Mouse (Mus musculus): Measurements from ENCODE around the gene Nacc1.

Gene Nacc1

DNA sequence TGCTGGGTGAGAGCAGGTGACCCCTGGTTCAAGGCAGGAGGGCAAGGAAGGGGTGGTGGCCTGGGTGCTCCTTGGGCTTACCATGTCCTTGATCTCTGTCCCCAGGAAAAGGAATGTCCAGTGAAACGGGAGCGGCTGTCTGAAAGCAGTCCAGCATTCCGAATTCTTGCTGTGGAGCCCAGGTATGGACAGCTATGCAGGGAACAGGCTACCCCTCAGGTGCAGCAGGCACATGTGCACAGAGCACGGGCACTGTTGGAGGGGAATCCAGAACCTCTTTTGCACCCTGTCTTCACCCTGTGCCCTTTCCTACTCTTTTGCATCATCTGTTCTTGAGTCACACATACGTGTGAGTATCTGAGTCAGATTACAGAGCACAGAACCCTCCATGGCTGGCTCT lies 10.6 kb upstream of the Nacc1 start:
- no peak for DNase-seq

DNA sequence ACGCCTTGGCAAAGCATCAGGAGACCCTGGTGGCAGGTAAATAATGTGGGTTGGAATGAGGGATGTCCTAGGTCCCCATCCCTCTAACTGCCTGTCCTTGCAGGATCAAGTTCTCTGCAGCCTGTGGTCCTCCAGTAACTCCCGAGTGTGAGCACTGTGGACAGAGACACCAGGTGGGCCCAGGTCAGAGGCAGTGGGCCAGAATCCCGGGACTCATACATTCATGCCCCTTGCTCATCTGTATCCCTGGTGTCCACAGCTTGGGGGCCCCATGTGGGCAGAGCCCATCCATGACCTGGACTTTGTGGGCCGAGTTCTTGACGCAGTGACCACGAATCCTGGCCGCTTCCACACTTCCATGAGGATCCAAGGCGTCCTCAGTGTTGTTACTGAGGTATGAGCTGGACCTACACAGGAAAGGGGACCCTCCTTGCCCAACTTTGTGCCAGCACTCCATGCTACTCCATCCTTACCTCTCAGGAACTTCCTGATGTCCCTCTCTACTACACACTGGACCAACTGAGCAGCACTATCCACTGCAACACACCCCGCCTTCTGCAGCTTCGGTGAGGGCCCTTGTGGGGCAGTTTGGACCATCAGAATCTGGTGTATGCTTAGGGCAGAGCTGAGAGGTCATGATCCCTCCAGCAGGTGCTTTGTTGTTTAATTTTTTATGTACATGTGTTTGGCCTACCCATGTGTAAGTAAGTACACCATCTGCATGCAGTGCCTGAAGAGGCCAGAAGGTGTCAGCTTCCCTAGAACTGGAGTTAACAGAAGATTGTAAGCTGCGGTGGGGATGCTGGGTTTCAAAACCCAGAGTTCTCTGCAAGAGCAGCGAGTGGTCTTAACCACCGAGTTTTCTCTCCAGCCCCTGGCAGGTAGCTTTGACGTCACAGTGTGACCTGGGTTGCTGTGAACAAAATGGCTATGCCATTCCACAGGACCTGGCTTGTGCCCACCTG lies 9.8 kb upstream of the Nacc1 start:
- peak in 1 of 2 experiments; percentile 57 for DNase-seq

DNA sequence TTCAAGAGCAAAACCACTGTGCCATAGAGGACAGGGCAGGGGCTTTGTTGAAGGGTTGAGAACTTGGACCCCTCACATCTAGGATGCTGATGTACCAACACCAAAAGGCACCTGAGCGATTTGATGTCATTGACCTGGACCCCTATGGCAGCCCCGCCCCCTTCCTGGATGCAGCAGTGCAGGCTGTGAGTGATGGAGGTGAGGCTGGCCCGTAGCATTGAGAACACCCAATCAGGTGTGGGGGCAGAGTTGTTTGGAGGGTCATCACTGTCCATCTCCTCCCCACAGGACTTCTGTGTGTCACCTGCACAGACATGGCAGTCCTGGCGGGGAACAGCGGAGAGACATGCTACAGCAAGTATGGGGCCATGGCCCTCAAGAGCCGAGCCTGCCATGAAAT lies 7.5 kb upstream of the Nacc1 start:
- no peak for DNase-seq

DNA sequence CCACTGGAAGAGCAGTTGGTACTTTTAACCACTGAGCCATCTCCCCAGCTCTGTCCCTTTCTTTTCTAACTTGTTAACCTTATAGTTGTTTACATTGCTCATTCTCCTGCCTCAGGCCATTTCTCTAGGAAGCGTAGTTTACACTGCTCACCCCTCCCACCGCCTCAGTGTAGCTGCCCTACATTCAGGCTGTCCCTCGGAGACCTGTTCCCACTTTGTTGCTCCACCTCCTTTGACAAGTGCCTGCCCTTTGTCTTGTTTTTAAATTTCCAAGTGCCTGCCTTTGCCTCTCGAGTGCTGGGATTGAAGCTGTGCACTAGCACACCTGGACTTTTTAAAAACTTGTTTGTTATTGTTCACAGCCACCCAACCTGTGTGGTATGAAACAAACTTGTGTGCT lies 5.7 kb upstream of the Nacc1 start:
- no peak for DNase-seq

DNA sequence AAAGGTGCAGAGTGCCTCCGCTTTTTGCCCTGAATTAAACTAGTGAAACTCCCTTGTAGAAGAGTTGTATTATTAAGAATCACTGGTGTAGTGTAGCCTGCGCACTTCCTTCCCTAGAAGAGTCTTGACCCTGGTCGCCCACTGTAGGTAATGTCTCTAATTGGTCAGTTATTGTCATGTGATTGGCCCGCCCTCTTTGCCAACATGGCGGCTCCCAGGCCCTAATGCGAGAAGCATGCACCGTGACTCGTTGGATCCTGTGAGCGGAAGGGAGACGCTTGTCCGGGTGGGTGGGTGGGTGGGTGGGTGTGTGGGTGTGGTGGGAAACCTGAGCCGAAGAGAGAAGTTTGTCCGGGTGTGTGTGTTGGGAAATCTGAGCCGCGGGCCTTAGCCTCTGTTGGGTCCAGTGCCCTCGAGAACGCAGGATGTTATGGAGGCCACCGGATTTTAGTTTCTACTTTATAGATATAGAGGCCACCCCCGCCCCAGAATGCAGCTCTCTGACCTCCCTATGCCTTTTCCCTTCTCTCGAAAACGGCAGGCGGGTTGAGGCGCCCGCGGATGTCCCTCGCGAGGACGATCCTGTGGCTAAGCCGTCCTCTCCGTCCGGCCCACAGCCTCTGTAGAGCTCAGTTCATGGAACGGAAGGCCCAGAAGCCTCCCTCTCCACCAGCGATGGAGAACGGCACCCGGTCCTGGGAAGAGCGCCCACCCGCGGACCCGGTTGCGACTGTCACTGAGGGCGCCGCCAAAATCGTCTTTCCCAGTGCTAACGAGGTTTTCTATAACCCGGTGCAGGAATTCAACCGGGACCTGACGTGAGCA lies 1.6 kb upstream of the Nacc1 start:
- peak; percentile 93 to 94 for DNase-seq

DNA sequence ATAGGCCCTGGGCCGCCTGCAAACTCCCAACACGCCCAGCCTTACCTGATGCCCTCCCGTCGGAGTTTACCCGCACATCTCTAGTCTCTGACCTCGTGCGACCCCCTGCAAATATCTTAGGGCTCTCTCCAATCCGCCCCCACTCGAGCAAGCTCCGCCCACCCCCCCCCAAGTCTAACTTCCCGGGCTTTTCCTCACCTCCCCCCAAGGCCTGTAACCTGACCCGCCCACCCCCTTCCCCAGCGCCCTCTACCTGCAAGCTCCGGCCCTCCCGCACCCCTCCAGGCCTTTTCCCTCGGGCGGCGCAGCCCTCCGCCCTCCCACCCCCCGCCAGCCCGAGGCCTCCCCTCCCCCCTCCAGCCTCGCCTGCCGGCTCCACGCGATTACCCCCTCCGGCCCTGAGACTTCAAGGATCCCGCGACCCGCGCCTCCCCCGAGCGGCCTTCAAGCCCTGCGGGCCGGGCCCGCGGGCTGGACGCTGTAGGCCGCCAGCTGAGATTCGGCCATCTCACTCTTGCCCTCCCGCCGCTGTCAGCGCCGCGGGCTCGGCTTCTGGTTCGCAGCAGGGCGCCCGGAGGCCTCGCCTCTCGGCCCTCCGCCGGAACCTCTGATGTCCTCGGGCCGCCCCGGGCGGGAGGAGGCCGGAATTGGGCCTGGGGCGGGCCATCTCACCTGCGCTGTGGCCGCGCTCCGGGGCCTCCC lies 508 bp downstream of the Nacc1 start:
- DNase-seq: peak; percentile 25 to 67

DNA sequence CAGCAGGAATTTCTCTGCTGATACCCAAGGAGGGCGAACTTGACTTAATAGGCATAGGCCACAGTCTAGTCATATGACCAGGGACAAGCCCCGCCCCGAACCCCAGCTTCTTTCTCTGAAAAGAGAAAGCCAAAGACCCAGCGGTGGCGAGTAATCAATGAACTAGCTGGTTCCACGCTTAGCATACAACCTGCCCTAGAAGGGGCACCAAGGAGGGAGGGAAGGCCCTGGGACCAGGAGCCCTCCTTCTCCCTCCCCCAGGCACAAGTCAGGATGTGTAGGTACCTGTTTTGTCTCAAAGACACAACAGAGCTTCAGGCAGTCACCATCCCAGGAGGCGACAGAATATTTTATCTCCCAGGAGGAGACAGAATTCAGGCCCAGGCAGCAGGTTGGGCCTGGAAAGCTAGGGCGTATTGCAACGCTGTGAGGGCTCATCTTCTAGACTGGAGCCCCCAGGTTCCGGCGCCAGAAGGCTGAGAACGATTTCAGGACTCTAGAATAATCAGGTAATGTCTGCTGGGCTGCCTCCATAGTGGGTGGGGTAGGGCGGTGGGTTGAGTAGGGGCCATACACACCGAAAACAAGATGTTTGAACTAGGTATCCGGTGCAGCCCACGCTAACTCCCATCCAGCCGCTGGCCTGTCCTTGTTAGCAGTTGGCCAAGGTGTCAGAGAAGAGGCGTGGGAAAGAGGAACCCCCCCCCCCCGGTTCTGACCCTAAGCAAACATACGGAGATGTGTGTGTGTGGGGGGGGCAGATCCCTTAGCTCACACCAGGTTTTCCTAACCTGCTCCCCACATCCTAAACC lies 1.3 kb downstream of the Nacc1 start, which contains the start of gene Trmt1:
Gene Trmt1 (plus strand): TSS at position 117 of the 812 bp plus-strand sequence.
- DNase-seq: peak; percentile 68 to 69

DNA sequence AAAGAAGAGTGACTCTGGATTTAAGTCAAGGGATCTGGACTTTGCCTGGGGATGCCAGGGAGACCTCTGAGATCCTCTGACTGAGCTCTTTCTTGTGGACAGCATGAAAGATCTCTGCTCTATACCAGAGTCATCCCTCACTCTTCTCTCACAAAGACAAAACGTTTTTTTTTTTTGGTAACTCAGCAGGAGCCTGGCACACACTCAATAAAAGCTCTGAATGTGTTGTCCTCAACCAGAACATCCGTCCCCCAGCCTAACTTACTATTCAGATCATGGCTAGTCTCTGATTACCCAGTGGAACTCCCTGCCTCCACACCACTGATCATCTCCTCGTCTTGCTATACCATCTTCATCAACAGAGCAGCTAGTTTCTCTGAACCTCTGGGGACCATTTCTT lies 3.1 kb downstream of the Nacc1 start:
- DNase-seq: no peak

DNA sequence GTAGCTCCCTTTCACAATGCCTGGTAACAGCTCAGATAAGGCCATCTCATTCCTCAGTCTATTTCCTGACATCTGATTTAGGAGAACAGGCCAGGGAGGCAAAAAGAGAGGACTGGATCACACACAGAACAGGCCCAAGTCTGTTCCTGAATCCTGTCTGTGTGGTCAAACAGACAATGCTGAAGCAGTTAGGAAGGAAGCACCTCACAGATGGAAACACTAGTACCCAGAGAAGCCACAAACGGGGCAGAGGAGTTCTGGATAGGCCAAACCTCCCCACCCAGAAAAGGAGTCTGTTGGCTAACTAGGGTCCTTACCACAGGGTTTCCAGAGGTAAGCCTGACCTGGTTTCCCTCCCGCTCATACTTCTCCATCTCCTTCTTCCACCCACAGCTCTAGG lies 5.4 kb downstream of the Nacc1 start:
- no peak for DNase-seq

DNA sequence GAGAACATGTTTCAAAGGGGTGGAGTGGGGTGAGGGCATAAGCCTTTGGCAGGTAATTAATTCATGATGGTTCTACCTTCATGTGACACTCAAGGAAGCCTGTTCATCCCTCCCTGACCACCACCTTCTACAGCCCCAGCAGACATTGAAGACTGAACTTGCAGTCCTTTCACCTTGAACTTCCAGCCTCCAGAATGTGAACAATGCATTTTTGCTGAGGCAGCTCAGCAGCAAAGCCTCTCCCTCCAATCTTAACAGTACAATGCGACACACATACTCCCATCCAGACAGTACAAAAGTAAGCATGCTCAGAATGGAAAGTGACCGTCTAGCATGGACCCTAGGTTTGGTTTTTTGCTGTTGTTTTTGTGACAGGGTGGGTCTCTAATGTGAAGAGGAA lies 6.2 kb downstream of the Nacc1 start:
- DNase-seq: no peak

DNA sequence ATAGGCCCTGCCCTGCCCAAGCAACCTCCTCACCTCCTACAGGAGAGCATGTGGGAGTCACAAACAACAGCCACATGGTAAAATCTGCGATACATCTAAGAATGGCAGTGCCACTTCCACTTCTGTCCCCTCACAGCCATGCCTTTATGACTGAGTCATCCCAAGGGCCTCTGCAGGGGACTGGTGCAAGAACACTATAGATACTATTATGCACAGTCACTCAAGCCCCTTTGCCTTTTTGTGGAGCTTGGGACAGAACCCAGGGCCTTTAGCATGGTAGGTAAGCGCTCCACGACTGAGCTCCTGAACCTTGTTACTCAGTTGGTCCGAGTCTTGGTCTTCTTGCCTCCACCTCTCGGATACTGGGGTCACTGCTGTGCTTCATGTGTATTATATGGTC lies 10.4 kb downstream of the Nacc1 start:
- no peak for DNase-seq

DNA sequence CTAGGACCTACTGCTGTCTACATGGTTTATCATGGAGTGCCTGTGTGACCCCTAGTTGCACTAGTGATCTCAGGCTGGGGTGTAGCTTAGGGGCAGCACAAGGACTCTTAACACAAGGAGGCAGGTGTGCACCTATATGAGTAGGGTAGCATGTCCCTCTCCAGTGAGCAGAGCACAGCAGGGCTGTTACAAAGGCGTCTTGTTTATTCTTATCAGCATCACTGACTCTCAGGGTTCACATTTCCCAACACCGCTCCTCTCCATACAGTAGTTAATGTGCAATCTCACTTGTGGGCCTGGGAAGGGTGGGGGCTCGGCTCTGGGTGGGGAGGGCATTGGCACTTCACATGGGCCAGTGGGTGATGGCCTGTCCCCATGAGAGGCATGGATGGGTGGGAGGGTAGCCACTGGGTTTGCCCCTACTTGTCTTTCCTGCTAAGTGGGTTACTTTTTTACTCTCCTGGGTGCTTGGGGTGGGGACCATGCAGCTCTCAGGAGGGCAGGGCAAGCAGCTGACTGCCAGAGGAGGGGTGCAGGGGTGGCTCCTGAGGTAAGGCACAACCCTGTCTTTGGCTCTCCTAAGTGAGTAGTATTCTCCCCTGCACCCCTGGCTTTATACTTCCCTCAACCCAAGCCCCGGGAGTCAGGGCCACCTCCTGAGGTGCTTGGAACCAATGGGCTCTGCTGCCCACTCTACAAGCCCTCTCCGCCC lies 17.2 kb downstream of the Nacc1 start:
- peak; percentile 20 to 69 for DNase-seq

DNA sequence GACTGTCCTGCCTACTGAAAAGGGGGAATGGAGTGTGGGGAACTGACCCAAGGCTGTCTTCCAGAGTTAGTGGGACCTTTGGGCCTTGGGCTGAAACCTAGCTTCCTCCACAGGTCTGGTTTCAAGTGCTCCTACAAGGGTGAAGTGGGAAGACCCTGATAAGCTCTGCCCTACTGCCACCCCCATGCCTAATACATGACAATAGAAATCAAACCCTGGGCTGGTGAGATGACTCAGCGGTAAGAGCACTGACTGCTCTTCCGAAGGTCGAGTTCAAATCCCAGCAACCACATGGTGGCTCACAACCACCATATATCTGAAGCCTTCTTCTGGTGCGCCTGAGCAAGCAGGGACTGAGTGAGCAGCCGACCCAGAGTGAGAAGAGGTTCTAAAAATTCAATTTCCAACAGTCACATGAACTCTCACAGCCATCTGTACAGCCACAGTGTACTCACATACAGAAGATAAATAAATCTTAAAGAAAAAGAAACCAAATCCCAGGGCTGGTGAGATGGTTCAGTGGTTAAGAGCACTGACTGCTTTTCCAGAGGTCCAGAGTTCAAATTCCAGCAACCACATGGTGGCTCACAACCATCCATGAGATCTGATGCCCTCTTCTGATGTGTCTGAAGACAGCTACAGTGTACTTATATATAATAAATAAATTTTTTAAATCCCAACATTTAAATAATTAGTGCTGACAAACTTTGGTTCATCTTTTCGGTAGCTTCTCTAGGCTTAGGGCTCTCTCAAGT lies 18.8 kb downstream of the Nacc1 start:
- DNase-seq: peak; percentile 44 to 56

DNA sequence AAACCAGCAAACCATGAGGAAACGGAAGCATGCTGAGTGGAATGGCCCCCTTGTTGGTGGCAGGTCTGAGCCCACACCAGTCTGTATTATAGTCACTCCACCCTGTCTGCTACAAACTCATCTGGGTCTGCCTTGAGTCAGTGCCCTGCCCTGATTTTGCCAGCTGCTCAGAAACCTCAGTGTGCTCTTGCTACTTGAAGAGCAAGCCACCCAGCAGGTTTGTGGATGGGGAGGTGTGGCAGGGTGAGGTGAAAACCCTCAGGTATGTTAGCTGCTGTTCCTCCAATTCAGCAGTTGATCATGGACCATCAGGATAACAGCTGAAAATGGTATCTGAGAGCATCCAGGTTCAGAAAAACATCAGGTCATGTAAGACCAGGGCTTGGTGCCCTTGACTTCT lies 19.6 kb downstream of the Nacc1 start:
- DNase-seq: no peak

DNA sequence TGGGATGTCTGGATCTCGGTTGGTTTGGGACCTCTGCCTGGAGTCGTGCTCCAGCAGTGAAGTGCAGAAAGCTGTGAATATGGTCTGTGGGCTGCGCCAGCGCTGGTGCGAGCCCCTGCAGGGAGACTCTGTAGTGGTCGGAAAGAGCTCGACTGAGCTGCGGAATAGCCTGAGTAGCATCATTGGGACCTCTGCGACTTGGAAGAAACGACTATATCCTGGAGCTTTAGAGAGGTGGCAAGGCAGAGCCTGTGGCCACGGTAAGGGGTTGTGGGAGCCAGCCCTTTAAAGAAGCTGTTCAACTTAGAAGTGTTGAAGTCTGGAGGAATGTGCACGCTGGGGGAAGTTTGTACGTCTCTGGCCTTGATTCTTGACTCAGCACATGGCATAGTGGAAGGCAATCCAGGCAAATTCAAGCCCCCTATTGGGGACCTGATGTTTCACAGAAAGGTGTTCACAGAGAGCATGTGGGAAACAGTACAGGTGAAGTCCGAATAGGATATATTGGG lies 22.2 kb downstream of the Nacc1 start:
- DNase-seq: no peak

DNA sequence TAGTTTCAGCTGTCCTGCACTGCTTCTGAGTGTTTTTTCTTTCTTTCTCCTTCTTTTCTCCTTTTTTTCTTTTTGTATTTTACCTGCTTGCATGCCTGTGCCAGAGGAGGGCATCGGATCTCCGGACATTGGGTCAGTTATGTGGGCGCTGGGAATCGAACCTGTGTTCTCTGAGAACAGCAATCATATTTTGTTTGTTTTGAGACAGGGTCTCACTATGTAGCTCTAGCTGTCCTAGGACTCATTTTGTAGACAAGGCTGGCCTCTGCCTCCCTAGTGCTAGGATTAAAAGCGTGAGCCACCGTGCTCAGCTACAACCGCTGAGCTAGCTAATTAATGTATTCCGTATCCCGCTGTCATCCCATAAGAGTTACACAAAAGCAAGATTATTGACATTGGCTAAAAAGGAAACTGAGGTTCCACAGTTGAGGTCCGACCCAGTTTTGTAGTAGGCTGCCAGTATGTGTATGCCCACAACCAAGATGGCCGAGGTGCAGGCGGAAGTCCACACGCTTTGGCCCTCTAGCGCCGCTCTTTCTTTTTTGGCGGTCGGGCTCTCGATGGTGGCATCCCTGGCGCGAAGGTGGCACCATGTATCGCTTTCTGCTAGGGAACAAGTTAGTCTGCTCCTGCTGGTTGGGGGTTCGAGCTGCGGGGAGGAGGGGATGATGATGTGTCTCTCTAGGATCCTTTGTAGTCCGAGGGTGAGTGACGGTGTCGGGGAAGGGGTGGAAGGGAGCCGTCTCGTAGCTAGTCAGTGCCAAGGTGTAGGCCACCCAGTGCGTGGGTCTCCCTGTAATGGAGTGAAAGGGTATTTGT lies 22.9 kb downstream of the Nacc1 start:
- peak; percentile 86 to 93 for DNase-seq

DNA sequence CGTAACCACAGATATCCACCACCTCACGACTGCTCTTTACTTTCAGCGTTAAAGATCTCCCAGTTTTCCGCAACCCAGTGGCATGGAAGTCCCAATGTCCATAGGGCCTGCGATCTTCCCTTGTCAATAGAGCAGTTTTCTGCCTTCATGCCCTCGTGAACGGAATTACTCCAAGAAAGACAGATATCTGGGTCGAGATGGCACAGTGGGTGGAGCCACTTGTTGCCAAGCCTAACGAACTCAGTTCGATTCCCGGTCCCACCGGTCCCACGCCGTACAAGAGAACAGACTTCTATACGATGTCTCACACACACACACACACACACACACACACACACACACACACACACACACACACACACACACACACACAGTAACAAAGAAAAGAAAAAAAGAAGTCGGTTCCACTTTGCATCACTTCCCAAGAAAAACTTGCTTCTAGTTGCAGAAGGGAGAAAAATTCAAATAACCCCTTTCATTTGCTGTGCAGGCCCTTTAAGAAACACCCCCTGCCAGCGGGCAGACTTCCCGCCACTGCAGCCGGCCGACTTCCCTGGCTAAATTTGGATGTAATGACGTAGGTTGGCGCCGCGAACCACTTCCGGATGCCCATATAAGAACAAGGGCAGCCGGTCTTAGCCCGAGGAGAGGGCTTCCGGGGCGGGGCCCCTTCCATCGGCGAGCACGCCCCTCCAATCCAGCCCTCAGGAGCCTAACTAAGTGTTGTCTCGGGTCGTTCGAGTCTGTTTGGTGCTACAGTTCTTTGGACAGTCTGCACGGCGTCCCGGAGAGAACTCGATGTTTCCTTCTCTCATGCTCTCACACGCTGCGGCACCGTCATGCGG lies 24.0 kb downstream of the Nacc1 start:
- DNase-seq: peak; percentile 98 to 99

DNA sequence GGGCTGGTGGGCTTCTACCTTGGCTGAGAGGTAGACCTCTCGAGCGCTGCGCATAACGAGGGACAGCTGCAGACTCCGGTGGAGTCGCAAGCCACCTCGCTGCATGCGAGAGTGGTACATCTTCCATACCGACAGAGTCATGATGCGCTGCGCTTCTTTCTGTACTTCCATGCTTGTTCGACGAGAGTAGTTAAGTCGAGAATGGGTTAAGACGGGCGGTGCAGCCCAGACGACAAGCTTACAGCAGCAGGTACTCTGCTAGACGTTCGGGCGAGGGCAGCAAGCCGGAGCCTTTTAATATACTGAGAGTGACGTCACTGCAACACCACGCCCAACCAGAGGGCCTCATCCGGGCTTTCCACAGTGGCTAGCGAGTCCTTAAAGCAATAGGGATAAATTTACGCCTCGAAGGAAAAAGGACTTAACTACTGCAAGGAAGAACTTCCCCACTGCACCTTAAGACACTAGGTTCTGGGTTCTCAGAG lies 25.0 kb downstream of the Nacc1 start, which contains the start of gene Ier2:
Gene Ier2 (minus strand): TSS at position 272 of the 485 bp plus-strand sequence.
- peak; percentile 96 to 97 for DNase-seq

Data from kidney, postnatal 25 days (tissue).